Mouse (Mus musculus) liver, embryonic 13.5 days (tissue): ENCODE data around the gene Mkrn2os. TPM values are rescaled to one million over a fixed set of nuclear protein-coding genes. Genes with fewer than 3 reads are reported as not detected.

Source experiments
- ATAC-seq: fragments of 200-750 bp; cut with Nextera tagmentation; 2 replicates; pipeline ENCODE4 v1.8.0; 2017; ENCODE audit warnings: low read depth, mild to moderate bottlenecking, moderate number of reproducible peaks, moderate library complexity
- DNase-seq: peaks from one replicate; pipeline ENCODE4 v3.0.0; 2022
- H3K27ac ChIP-seq: fragments of 300-500 bp; sonication (generic); 2 replicates; pipeline ENCODE4 v1.5.1; 2015; ENCODE audit warnings: moderate library complexity, mild to moderate bottlenecking, inconsistent platforms
- H3K27me3 ChIP-seq: fragments of 300-500 bp; sonication (generic); 2 replicates; pipeline ENCODE4 v1.6.1; 2015; ENCODE audit warnings: mild to moderate bottlenecking, inconsistent platforms
- H3K36me3 ChIP-seq: fragments of 300-500 bp; sonication (generic); 2 replicates; pipeline ENCODE4 v1.6.1; 2015; ENCODE audit warnings: mild to moderate bottlenecking, inconsistent platforms
- H3K4me1 ChIP-seq: fragments of 300-500 bp; sonication (generic); replicated peaks from 2 replicates; pipeline ENCODE4 v1.6.1; 2015; ENCODE audit warnings: inconsistent platforms
- H3K4me2 ChIP-seq: fragments of 300-500 bp; sonication (generic); 2 replicates; pipeline ENCODE4 v1.6.1; 2015; ENCODE audit warnings: inconsistent platforms, mild to moderate bottlenecking, moderate library complexity
- H3K4me3 ChIP-seq: fragments of 300-500 bp; sonication (generic); replicated peaks from 2 replicates; pipeline ENCODE4 v1.5.1; 2015; ENCODE audit warnings: mild to moderate bottlenecking, inconsistent platforms
- H3K9ac ChIP-seq: fragments of 300-500 bp; sonication (generic); 2 replicates; pipeline ENCODE4 v1.6.1; 2015; ENCODE audit warnings: mild to moderate bottlenecking, inconsistent platforms
- H3K9me3 ChIP-seq: fragments of 300-500 bp; sonication (generic); replicated peaks from 2 replicates; pipeline ENCODE4 v1.6.1; 2016; ENCODE audit warnings: inconsistent platforms
- WGBS: fragments of 180-500 bp; shearing (Covaris S2); methylation state at CpG from one replicate; pipeline ENCODE4 v1.1.7; 2015; ENCODE audit not compliant: insufficient replicate concordance; 5-methylcytosine and 5-hydroxymethylcytosine counted together
- polyA plus RNA-seq: library from polyadenylated mRNA; unstranded; fragments of >200 nt; fragmentation: Nextera tagmentation; extraction: Ambion mirVana; gene quantifications from 2 replicates; pipeline ENCODE4 v1.2.1, GENCODE M21; 2015

Gene Mkrn2os
- polyA plus RNA-seq, 1 experiment from 2014 or later, result 6.6 TPM

- Histone ChIP-seq H3K27me3 (no peaks in the 10 kb centered on the region), H3K4me1 (no peaks in the 10 kb centered on the region), H3K9ac (no peak overlapping the region), H3K4me2 (no peak overlapping the region), H3K27ac (no peak overlapping the region), H3K4me3 (no peak overlapping the region), H3K36me3 (peaks cover 18% of the 10 kb centered on the region; the same call in 1 of the 2 replicates), H3K9me3 (no peaks in the 10 kb centered on the region)
- DNase-seq (no peak), ATAC-seq (no peak)
- WGBS, result 65% methylated on average over 10 of the region's 10 CpGs
These were observed 9.9 kb downstream of the Mkrn2os start for GRCm38 (mm10) chr6:115582328-115583115.

- Histone ChIP-seq H3K4me3 (no peak overlapping the region), H3K4me1 (no peaks in the 10 kb centered on the region), H3K27ac (no peak overlapping the region), H3K27me3 (no peaks in the 10 kb centered on the region), H3K4me2 (no peak overlapping the region), H3K36me3 (peaks cover 35% of the 10 kb centered on the region), H3K9ac (no peak overlapping the region), H3K9me3 (no peaks in the 10 kb centered on the region)
- no peak for DNase-seq
- ATAC-seq, result no peak
- WGBS, result 75% methylated on average over 3 of the region's 3 CpGs
These were observed 11.6 kb downstream of the Mkrn2os start for GRCm38 (mm10) chr6:115580810-115581209.

- no peak overlapping the region for H3K9ac ChIP-seq
- no peaks in the 10 kb centered on the region for H3K4me1 ChIP-seq
- ATAC-seq, result no peak
- no peaks in the 10 kb centered on the region for H3K9me3 ChIP-seq
- H3K4me3 ChIP-seq, result no peak overlapping the region
- no peaks in the 10 kb centered on the region for H3K27me3 ChIP-seq
- H3K4me2 ChIP-seq, result no peak overlapping the region
- peaks cover 53% of the 10 kb centered on the region for H3K36me3 ChIP-seq
- 82% methylated on average over 9 of the region's 9 CpGs for WGBS
- no peak for DNase-seq
- no peak overlapping the region for H3K27ac ChIP-seq
These were observed 14.4 kb downstream of the Mkrn2os start for GRCm38 (mm10) chr6:115577941-115578340.

- Histone ChIP-seq H3K36me3 (peaks cover 53% of the 10 kb centered on the region), H3K9ac (no peak overlapping the region), H3K4me1 (no peaks in the 10 kb centered on the region), H3K4me3 (no peak overlapping the region), H3K9me3 (no peaks in the 10 kb centered on the region), H3K27me3 (no peaks in the 10 kb centered on the region), H3K27ac (no peak overlapping the region), H3K4me2 (no peak overlapping the region)
- ATAC-seq, result no peak
- WGBS, result 72% methylated on average over 5 of the region's 5 CpGs
- no peak for DNase-seq
These were observed 15.0 kb downstream of the Mkrn2os start for GRCm38 (mm10) chr6:115577407-115577806.

- DNase-seq, result no peak
- no peaks in the 10 kb centered on the region for H3K27me3 ChIP-seq
- no peak overlapping the region for H3K4me3 ChIP-seq
- WGBS, result 83% methylated on average over 7 of the region's 7 CpGs
- no peak overlapping the region for H3K9ac ChIP-seq
- no peaks in the 10 kb centered on the region for H3K9me3 ChIP-seq
- ATAC-seq, result no peak
- H3K36me3 ChIP-seq, result peaks cover 73% of the 10 kb centered on the region
- no peak overlapping the region for H3K27ac ChIP-seq
- no peaks in the 10 kb centered on the region for H3K4me1 ChIP-seq
- H3K4me2 ChIP-seq, result no peak overlapping the region
These were observed 18.2 kb downstream of the Mkrn2os start for GRCm38 (mm10) chr6:115574171-115574570.

- no peak overlapping the region for H3K9ac ChIP-seq
- no peaks in the 10 kb centered on the region for H3K27me3 ChIP-seq
- ATAC-seq (no peak), DNase-seq (no peak)
- H3K9me3 ChIP-seq, result 0 out of 2 replicates have a peak, but pooled peaks cover 3% of the 10 kb centered on the region
- no peak overlapping the region for H3K4me2 ChIP-seq
- no peaks in the 10 kb centered on the region for H3K4me1 ChIP-seq
- peaks cover 86% of the 10 kb centered on the region for H3K36me3 ChIP-seq
- no peak overlapping the region for H3K27ac ChIP-seq
- WGBS, result 80% methylated on average over 6 of the region's 6 CpGs
- no peak overlapping the region for H3K4me3 ChIP-seq
These were observed 26.8 kb downstream of the Mkrn2os start for GRCm38 (mm10) chr6:115565479-115566045.

- H3K9me3 ChIP-seq, result no peaks in the 10 kb centered on the region
- peaks cover 6% of the 10 kb centered on the region; the same call in 1 of the 2 replicates for H3K4me1 ChIP-seq
- no peak overlapping the region for H3K9ac ChIP-seq
- ATAC-seq (no peak), DNase-seq (no peak)
- no peak overlapping the region for H3K27ac ChIP-seq
- no peak overlapping the region for H3K4me3 ChIP-seq
- H3K4me2 ChIP-seq, result no peak overlapping the region
- 75% methylated on average over 21 of the region's 21 CpGs for WGBS
- peaks cover 65% of the 10 kb centered on the region for H3K36me3 ChIP-seq
- no peaks in the 10 kb centered on the region for H3K27me3 ChIP-seq
These were observed 32.4 kb downstream of the Mkrn2os start for GRCm38 (mm10) chr6:115559651-115560632.

GRCm38 (mm10) chr6:115558176-115558575, 34.2 kb downstream of the Mkrn2os start:
- H3K9me3 ChIP-seq, result no peaks in the 10 kb centered on the region
- H3K27ac ChIP-seq, result no peak overlapping the region
- H3K9ac ChIP-seq, result no peak overlapping the region
- H3K27me3 ChIP-seq, result no peaks in the 10 kb centered on the region
- H3K36me3 ChIP-seq, result peaks cover 69% of the 10 kb centered on the region
- H3K4me1 ChIP-seq, result peaks cover 6% of the 10 kb centered on the region; the same call in 1 of the 2 replicates
- no peak overlapping the region for H3K4me3 ChIP-seq
- no peak for DNase-seq
- ATAC-seq, result no peak
- WGBS, result 70% methylated on average over 2 of the region's 2 CpGs
- no peak overlapping the region for H3K4me2 ChIP-seq

- no peak overlapping the region for H3K4me2 ChIP-seq
- 66% methylated on average over 5 of the region's 5 CpGs for WGBS
- H3K4me3 ChIP-seq, result no peak overlapping the region
- ATAC-seq (no peak), DNase-seq (no peak)
- H3K4me1 ChIP-seq, result peaks cover 6% of the 10 kb centered on the region; the same call in 1 of the 2 replicates
- H3K27ac ChIP-seq, result no peak overlapping the region
- H3K9me3 ChIP-seq, result no peaks in the 10 kb centered on the region
- H3K27me3 ChIP-seq, result no peaks in the 10 kb centered on the region
- peaks cover 69% of the 10 kb centered on the region for H3K36me3 ChIP-seq
- H3K9ac ChIP-seq, result no peak overlapping the region
These were observed 36.9 kb downstream of the Mkrn2os start for GRCm38 (mm10) chr6:115555485-115555884.

GRCm38 (mm10) chr6:115546276-115546675, 46.1 kb downstream of the Mkrn2os start:
- peaks cover 67% of the 10 kb centered on the region for H3K4me1 ChIP-seq
- H3K9ac ChIP-seq, result no peak overlapping the region
- H3K27ac ChIP-seq, result no peak overlapping the region
- WGBS, result 79% methylated on average over 5 of the region's 5 CpGs
- ATAC-seq (no peak), DNase-seq (peak; percentile 53)
- H3K27me3 ChIP-seq, result no peaks in the 10 kb centered on the region
- no peaks in the 10 kb centered on the region for H3K9me3 ChIP-seq
- no peak overlapping the region; the same call in 1 of the 2 replicates for H3K4me2 ChIP-seq
- peaks cover 26% of the 10 kb centered on the region for H3K36me3 ChIP-seq
- no peak overlapping the region for H3K4me3 ChIP-seq

- peak within 1 kb of the TSS; percentile 85 for H3K27ac ChIP-seq
- DNase-seq (peak; percentile 94), ATAC-seq (peak; percentile 91)
- peaks cover 13% of the 10 kb centered on the region for H3K36me3 ChIP-seq
- peak within 1 kb of the TSS; percentile 89 for H3K4me2 ChIP-seq
- peak within 1 kb of the TSS; percentile 82 for H3K4me3 ChIP-seq
- WGBS, result under 1% methylated on average over 38 of the region's 38 CpGs
- H3K9me3 ChIP-seq, result no peaks in the 10 kb centered on the region
- H3K27me3 ChIP-seq, result no peaks in the 10 kb centered on the region
- peaks cover 67% of the 10 kb centered on the region for H3K4me1 ChIP-seq
- peak within 1 kb of the TSS; percentile 85 for H3K9ac ChIP-seq
These were observed 47.9 kb downstream of the Mkrn2os start, which contains the start of gene Tsen2 for GRCm38 (mm10) chr6:115544442-115544970. Gene Tsen2 (plus strand): TSS chr6:115544664.
